Mouse (Mus musculus): Measurements from ENCODE around the gene Mrpl41.

GRCm38 (mm10) chr2:24929119-24929518 is 45.8 kb downstream of the Mrpl41 start:
- no peak for TF ChIP-seq CTCF (conservative IDR thresholded peaks at IDR 0.05; ENCODE audit: low read length)
- TF ChIP-seq NANOG (IDR thresholded peaks at IDR 0.05; ENCODE audit: borderline replicate concordance, low read length), result no peak

Measured in E14TG2a.4 (cell line).